Mouse (Mus musculus) embryonic facial prominence, embryonic 15.5 days (tissue): ENCODE results near the gene Heatr4. TPM values are rescaled to one million over a fixed set of nuclear protein-coding genes. Genes with fewer than 3 reads are reported as not detected.

Source experiments
- ATAC-seq: fragments of 200-750 bp; cut with Nextera tagmentation; 2 replicates; pipeline ENCODE4 v1.8.0; 2017; ENCODE audit warnings: low read depth, moderate TSS enrichment; ENCODE audit not compliant: insufficient number of reproducible peaks, low FRiP score, low TSS enrichment
- H3K27ac ChIP-seq: fragments of 300-500 bp; sonication (generic); replicated peaks from 2 replicates; pipeline ENCODE4 v1.5.1; 2015; ENCODE audit warnings: mild to moderate bottlenecking, inconsistent platforms
- H3K27me3 ChIP-seq: fragments of 300-500 bp; sonication (generic); 2 replicates; pipeline ENCODE4 v1.6.1; 2015; ENCODE audit warnings: inconsistent platforms
- H3K36me3 ChIP-seq: fragments of 300-500 bp; sonication (generic); 2 replicates; pipeline ENCODE4 v1.6.1; 2015; ENCODE audit warnings: mild to moderate bottlenecking, inconsistent platforms
- H3K4me1 ChIP-seq: fragments of 300-500 bp; sonication (generic); 2 replicates; pipeline ENCODE4 v1.6.1; 2015; ENCODE audit warnings: inconsistent platforms
- H3K4me2 ChIP-seq: fragments of 300-500 bp; sonication (generic); replicated peaks from 2 replicates; pipeline ENCODE4 v1.6.1; 2015; ENCODE audit warnings: mild to moderate bottlenecking, inconsistent platforms
- H3K4me3 ChIP-seq: fragments of 300-500 bp; sonication (generic); replicated peaks from 2 replicates; pipeline ENCODE4 v1.5.1; 2015; ENCODE audit warnings: mild to moderate bottlenecking, inconsistent platforms
- H3K9ac ChIP-seq: fragments of 300-500 bp; sonication (generic); 2 replicates; pipeline ENCODE4 v1.6.1; 2015; ENCODE audit warnings: inconsistent platforms
- H3K9me3 ChIP-seq: fragments of 300-500 bp; sonication (generic); replicated peaks from 2 replicates; pipeline ENCODE4 v1.6.1; 2016; ENCODE audit warnings: inconsistent platforms
- WGBS: fragments of 180-500 bp; shearing (Covaris S2); methylation state at CpG from one replicate; pipeline ENCODE4 v1.1.7; 2015; 5-methylcytosine and 5-hydroxymethylcytosine counted together
- polyA plus RNA-seq: library from polyadenylated mRNA; unstranded; fragments of >200 nt; fragmentation: Nextera tagmentation; extraction: Ambion mirVana; gene quantifications from 2 replicates; pipeline ENCODE4 v1.2.1, GENCODE M21; 2015

Heatr4 gene
- polyA plus RNA-seq, 1 experiment from 2014 or later = not detected

DNA sequence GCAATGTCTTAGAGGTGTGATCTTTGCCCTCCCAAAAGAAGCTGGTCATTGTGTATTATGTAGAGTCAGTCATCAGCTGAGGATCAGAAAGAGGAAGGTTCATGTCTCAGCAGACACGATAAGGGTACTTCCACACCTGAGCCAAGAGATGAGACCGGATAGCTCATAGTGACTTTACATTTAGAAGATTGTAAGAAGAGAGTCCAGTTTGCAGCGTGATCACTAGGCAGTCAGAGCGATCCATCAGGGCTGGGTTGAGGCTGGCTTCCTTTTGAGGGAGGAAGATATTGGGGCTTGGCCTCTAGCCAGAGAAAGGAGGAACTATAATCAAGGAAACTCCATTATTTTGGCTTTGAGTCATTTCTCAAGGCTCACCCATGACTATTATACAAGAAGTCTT is 56.9 kb downstream of the Heatr4 start:
- Histone ChIP-seq H3K4me3 (no peak overlapping the region), H3K27me3 (no peaks in the 10 kb centered on the region), H3K27ac (no peak overlapping the region), H3K4me2 (no peak overlapping the region), H3K9me3 (no peaks in the 10 kb centered on the region), H3K9ac (no peak overlapping the region), H3K36me3 (no peaks in the 10 kb centered on the region), H3K4me1 (peaks cover 5% of the 10 kb centered on the region)
- 83% methylated on average over 4 of the region's 4 CpGs for WGBS
- ATAC-seq = no peak

DNA sequence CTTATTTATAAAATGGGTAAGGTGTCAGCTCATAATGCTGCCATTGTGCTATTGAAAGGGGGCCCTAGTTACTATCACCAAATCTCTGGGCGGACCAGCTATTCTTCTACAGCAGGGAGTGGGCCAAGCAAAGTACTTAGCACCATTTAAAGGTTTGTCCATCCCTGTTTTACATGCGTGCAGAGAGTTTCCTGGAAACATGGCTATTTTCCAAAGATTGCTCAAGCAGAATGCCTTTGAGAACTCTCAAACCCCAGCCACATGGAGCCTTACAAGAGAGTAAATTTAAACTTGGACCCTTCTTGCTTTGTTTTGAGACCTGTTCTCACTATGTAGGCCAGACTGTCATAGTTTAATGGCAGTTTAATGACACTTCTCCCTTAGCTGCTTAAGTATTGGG is 58.6 kb downstream of the Heatr4 start:
- H3K4me3 ChIP-seq = no peak overlapping the region
- 72% methylated on average over 2 of the region's 2 CpGs for WGBS

DNA sequence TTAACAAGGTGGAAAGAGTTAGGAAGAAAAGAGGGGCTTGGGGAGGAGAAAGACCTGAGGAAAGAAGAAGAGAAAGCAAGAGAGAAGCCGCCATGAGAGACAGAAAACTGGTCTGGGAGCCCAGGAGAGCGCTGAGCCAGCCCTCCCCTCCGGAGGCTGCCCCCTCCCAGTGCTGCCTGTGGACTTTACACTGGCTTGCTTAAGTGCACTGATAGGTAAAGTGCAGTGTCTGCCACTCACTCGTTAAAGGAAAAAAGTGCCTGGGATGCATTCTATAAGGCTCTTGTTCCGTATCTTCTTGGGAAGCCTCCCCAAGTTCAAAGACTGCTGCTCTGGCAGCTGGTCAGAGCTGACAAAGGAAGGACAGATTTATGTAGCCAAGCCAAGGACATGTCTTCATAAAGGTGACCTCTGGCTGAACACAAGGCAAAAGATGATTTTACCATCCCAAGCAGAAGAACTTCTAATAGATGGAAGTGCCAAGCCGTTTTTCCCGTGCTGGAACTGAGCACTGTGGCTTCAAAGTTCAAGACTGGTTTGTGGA is 59.4 kb downstream of the Heatr4 start:
- no peak overlapping the region for H3K4me2 ChIP-seq
- H3K4me3 ChIP-seq = no peak overlapping the region
- no peak overlapping the region for H3K27ac ChIP-seq
- H3K27me3 ChIP-seq = no peaks in the 10 kb centered on the region
- no peak overlapping the region for H3K9ac ChIP-seq
- WGBS = 59% methylated on average over 7 of the region's 7 CpGs
- no peaks in the 10 kb centered on the region for H3K9me3 ChIP-seq
- H3K4me1 ChIP-seq = peaks cover 5% of the 10 kb centered on the region
- no peaks in the 10 kb centered on the region for H3K36me3 ChIP-seq
- no peak for ATAC-seq

More for the DNA sequence above, 58.6 kb downstream of the Heatr4 start:
- Histone ChIP-seq H3K9me3 (no peaks in the 10 kb centered on the region), H3K4me1 (peaks cover 5% of the 10 kb centered on the region), H3K36me3 (no peaks in the 10 kb centered on the region), H3K9ac (no peak overlapping the region), H3K27me3 (no peaks in the 10 kb centered on the region), H3K27ac (no peak overlapping the region), H3K4me2 (no peak overlapping the region)
- no peak for ATAC-seq

DNA sequence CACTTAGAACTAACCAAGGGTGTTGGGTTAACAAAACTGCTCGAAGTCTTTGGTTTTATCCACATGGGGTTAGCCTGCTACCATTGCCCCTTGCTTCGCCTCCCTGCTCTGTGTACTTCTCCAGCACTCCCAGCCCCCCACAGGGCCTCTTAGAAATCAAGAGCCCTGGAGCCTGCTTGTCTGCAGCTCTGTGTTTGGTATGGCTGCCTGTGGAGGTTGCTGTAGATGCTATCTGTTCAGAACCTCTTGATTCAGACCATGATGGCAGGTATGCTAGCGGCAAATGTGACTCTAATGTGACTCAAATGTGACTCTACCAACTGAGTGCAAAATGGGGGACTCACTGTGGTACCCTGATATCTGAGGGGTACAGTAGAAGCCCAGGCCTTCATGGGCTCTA is 60.3 kb downstream of the Heatr4 start:
- peaks cover 7% of the 10 kb centered on the region for H3K4me1 ChIP-seq
- no peaks in the 10 kb centered on the region for H3K27me3 ChIP-seq
- 43% methylated on average over 3 of the region's 3 CpGs for WGBS
- no peaks in the 10 kb centered on the region for H3K9me3 ChIP-seq
- H3K4me2 ChIP-seq = no peak overlapping the region
- ATAC-seq = no peak
- no peak overlapping the region for H3K27ac ChIP-seq
- no peak overlapping the region for H3K9ac ChIP-seq
- no peaks in the 10 kb centered on the region for H3K36me3 ChIP-seq
- no peak overlapping the region for H3K4me3 ChIP-seq

DNA sequence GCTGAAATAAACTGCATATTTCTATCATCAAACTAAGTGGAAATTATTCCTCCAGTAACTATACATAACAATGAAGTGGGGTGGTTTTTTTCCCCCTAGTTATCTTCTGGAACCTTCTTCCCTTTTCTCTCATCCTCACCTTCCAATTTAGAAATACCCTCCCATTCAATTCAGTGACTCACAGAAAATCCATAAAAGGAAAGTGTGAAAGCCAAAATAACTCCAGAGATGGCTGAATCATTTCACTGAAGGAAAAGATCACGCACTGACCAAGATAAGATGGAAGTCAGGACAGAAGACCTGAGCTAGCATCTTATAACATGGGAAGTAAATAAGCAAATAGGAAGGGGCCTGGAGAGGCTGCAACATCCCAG is 61.2 kb downstream of the Heatr4 start:
- no peak overlapping the region for H3K27ac ChIP-seq
- no peak overlapping the region for H3K4me2 ChIP-seq
- no peaks in the 10 kb centered on the region for H3K27me3 ChIP-seq
- H3K9ac ChIP-seq = no peak overlapping the region
- H3K9me3 ChIP-seq = no peaks in the 10 kb centered on the region
- no peaks in the 10 kb centered on the region for H3K36me3 ChIP-seq
- H3K4me3 ChIP-seq = no peak overlapping the region
- H3K4me1 ChIP-seq = peaks cover 7% of the 10 kb centered on the region
- WGBS = 82% methylated on average over 1 of the region's 1 CpGs
- no peak for ATAC-seq

DNA sequence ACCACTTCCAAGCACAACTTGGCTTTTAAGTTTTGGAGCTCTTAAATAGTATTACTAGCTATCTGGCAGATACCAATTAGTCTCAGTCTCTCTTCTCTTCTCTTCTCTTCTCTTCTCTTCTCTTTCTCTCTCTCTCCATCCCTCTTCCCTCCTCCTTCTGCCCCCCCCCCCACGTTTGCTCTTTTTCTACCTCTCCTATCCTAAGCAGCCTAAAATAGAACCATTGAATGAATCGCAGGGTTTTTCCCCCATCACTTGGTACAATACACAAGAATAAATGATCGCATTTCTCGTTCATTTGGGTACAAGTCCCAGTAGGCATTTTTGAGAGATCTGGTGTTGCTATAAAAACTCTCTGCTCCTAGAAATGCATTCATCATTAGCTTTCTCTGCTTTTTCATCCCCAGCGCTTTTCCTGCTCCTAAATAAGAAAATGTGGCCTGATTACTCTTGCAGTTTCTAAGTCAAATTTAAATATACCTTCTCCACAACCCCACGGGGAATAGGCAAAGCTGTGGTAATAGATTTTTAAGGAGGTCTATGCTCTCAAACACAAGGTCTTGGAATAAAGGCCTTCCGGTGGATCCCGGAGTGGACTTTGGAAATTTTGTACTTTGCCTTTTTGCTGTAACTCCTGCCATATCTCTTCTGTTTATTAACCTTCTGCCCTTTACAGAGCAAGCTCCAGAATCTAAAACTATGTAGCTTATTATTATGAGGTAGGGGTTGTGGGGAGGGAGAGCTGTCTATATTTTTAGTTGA is 61.7 kb downstream of the Heatr4 start:
- H3K9ac ChIP-seq = peak overlapping the region; percentile 44; the same call in 1 of the 2 replicates
- H3K27ac ChIP-seq = peak overlapping the region; percentile 67
- H3K36me3 ChIP-seq = no peaks in the 10 kb centered on the region
- no peaks in the 10 kb centered on the region for H3K9me3 ChIP-seq
- no peak for ATAC-seq
- H3K4me3 ChIP-seq = peak overlapping the region; percentile 96
- H3K4me2 ChIP-seq = peak overlapping the region; percentile 51
- H3K4me1 ChIP-seq = peaks cover 7% of the 10 kb centered on the region
- whole genome bisulfite sequencing = 27% methylated on average over 8 of the region's 8 CpGs
- H3K27me3 ChIP-seq = no peaks in the 10 kb centered on the region

DNA sequence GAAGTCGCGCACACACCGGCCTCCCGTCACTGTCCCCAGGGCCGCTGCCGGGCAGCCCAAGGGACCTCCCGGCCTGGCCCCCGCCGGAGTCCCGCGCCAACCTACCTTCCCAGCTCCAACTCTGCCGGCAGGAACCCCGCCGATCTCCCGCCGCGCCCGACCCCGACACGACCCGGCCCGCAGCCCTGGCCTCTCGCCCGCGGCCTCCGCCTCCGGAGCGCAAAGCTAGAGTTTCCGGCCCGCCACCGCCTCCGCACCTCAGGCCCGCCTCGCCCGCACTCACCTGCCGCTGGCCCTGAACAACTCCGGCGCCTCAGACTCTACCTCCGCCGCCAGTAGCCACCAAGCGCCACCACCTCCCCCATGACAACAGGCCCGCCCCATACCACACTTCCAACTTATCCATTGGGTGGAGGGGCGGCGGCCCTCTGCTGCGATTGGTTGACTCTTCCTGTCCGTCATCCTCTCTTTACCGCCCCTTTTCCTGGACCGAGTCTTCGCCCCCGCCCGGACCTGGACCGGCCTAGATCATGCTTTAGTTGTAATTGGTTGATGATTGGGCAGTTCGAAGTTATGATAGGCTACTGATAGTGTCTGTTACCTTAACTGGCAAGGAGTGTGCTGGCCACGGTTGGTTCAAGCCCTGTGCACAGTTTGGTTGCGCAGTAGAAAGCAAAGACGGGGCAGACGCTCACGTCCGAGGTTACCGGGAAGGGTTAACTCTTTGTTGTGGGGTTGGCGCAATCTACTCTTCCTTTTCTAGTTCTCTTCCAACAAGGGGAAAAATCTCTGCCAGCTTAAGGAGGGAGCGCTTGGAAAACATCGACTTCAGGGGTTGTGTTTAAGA is 62.9 kb downstream of the Heatr4 start, which contains the start of gene Numb:
TSS of gene Numb (minus strand) at position 400 of the 847 bp plus-strand sequence.
- no peaks in the 10 kb centered on the region for H3K9me3 ChIP-seq
- peak within 1 kb of the TSS; percentile 92 for H3K27ac ChIP-seq
- H3K9ac ChIP-seq = peak within 1 kb of the TSS; percentile 90
- peak within 1 kb of the TSS; percentile 81 for H3K4me2 ChIP-seq
- peak within 1 kb of the TSS; percentile 96 for H3K4me3 ChIP-seq
- H3K27me3 ChIP-seq = no peaks in the 10 kb centered on the region
- under 1% methylated on average over 63 of the region's 63 CpGs for WGBS
- peaks cover 7% of the 10 kb centered on the region for H3K4me1 ChIP-seq
- peak; percentile 100 for ATAC-seq
- H3K36me3 ChIP-seq = no peaks in the 10 kb centered on the region

DNA sequence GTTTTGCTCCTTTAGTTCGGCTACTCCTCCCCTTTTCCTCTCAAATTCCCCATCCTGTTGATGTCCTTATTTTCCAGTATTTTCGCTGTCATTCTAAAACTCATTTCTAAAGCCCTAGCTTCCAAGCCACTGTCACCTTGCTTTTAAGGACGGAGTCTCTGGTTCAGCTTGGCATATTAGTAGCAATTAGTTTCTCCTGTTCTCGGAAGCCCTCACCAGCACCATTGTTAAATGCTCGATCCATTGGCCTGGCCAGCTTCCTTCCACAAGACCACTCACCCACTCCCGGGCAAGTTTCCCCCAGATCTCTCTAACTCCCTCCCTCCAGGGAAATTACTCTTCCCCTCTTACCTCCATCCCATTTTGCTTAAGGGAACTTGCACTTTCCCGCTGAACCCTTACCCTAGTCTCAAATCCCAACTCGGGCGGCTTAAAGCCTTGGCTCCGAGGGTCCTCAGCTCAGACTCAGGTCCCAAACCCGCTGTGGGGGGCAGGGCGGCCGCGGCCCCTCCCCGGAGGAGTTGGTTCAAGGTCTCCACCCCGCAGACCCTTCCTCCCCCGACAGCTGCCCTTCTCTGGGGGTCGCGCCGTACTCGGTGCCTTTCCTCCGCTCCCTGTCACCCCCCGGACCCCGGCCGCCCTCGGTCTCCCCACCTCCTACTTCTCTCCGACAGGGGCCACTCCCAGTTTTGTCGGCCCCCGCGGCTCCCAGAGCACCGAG is 63.8 kb downstream of the Heatr4 start:
- H3K9ac ChIP-seq = peak overlapping the region; percentile 90
- H3K9me3 ChIP-seq = no peaks in the 10 kb centered on the region
- no peaks in the 10 kb centered on the region for H3K27me3 ChIP-seq
- H3K4me3 ChIP-seq = peak overlapping the region; percentile 96
- no peaks in the 10 kb centered on the region for H3K36me3 ChIP-seq
- peak overlapping the region; percentile 92 for H3K27ac ChIP-seq
- WGBS = under 1% methylated on average over 31 of the region's 31 CpGs
- peaks cover 7% of the 10 kb centered on the region for H3K4me1 ChIP-seq
- H3K4me2 ChIP-seq = peak overlapping the region; percentile 81
- no peak for ATAC-seq

DNA sequence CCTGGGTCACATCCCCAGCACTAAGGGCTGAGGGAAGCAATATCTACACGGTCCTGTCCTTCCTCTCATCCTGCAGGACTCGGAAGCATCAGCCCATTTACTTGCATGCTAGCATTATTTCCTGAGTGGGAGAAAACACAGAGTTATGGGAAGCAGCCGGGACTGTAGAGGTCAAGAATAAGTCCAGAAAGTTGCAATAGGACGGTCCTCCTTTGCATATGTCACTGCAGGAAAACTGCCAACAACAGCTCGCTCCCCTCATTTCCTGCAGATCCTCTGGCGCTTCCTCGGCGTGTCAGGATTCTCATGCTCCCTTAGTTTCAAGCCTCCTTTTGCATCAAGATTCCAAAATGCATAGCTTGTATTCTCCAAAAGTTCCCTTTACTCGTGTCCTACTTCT is 67.8 kb downstream of the Heatr4 start:
- Histone ChIP-seq H3K27me3 (no peaks in the 10 kb centered on the region), H3K4me1 (0 out of 2 replicates have a peak, but pooled peaks cover 2% of the 10 kb centered on the region), H3K4me3 (no peak overlapping the region), H3K9ac (no peak overlapping the region), H3K27ac (no peak overlapping the region), H3K36me3 (no peaks in the 10 kb centered on the region), H3K4me2 (no peak overlapping the region), H3K9me3 (no peaks in the 10 kb centered on the region)
- WGBS = 71% methylated on average over 9 of the region's 9 CpGs
- ATAC-seq = no peak

DNA sequence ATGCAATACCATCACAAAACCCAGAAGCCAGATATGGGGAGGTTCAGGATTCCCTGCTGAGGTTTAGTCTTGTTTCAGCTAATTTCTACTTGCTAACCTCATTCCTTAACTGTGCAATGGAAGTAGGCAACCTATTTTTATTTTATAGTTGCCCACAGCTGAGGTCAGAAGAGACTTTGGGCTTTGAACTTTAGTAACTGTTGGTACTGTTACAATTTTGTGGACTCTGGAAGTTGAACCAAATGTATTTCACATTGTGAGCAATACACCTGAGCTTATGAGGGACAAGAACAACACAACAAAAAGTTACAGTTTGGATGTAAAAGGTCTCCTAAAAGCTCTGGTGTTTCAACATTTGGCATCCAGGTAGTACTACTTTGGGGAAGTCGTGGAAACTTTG is 69.9 kb downstream of the Heatr4 start:
- H3K4me1 ChIP-seq = 0 out of 2 replicates have a peak, but pooled peaks cover 2% of the 10 kb centered on the region
- no peaks in the 10 kb centered on the region for H3K27me3 ChIP-seq
- no peak overlapping the region for H3K4me3 ChIP-seq
- H3K9me3 ChIP-seq = no peaks in the 10 kb centered on the region
- H3K36me3 ChIP-seq = no peaks in the 10 kb centered on the region
- H3K27ac ChIP-seq = peak overlapping the region; percentile 44; the same call in 1 of the 2 replicates
- no peak overlapping the region for H3K4me2 ChIP-seq
- WGBS = 79% methylated on average over 1 of the region's 1 CpGs
- no peak overlapping the region for H3K9ac ChIP-seq
- no peak for ATAC-seq
